Mouse (Mus musculus) stomach, postnatal 0 days (tissue): ENCODE measurements around the gene Cdk7. TPM values are rescaled to one million over a fixed set of nuclear protein-coding genes. Genes with fewer than 3 reads are reported as not detected.
A peak's percentile ranks its signal among the peaks of the same experiment; 100 is the strongest.

Experiments used
- ATAC-seq: fragments of 200-750 bp; cut with Nextera tagmentation; 2 replicates; pipeline ENCODE4 v1.8.0; 2017; ENCODE audit not compliant: low FRiP score, low TSS enrichment
- DNase-seq: peaks from one replicate; pipeline ENCODE4 v3.0.0-alpha.2; 2016; ENCODE audit warnings: low spot score
- H3K27ac ChIP-seq: fragments of 300-500 bp; sonication (generic); replicated peaks from 2 replicates; pipeline ENCODE4 v1.5.1; 2014; ENCODE audit warnings: mild to moderate bottlenecking, control low read depth
- H3K27me3 ChIP-seq: fragments of 300-500 bp; sonication (generic); 2 replicates; pipeline ENCODE4 v1.6.1; 2014; ENCODE audit warnings: low read length; ENCODE audit not compliant: control insufficient read depth, insufficient read depth
- H3K36me3 ChIP-seq: fragments of 300-500 bp; sonication (generic); 2 replicates; pipeline ENCODE4 v1.6.1; 2014; ENCODE audit warnings: low read length, mixed read lengths; ENCODE audit not compliant: control insufficient read depth, insufficient read depth
- H3K4me1 ChIP-seq: fragments of 300-500 bp; sonication (generic); replicated peaks from 2 replicates; pipeline ENCODE4 v1.6.1; 2014; ENCODE audit warnings: antibody characterized with exemption; ENCODE audit not compliant: control insufficient read depth, insufficient read depth
- H3K4me2 ChIP-seq: fragments of 300-500 bp; sonication (generic); replicated peaks from 2 replicates; pipeline ENCODE4 v1.6.1; 2014; ENCODE audit warnings: low read depth, mild to moderate bottlenecking, control low read depth, moderate library complexity
- H3K4me3 ChIP-seq: fragments of 300-500 bp; sonication (generic); 2 replicates; pipeline ENCODE4 v1.5.1; 2014; ENCODE audit warnings: low read depth, low read length, control low read depth
- H3K9ac ChIP-seq: fragments of 300-500 bp; sonication (generic); 2 replicates; pipeline ENCODE4 v1.6.1; 2014; ENCODE audit warnings: mild to moderate bottlenecking, low read length, control low read depth, mixed read lengths
- H3K9me3 ChIP-seq: fragments of 300-500 bp; sonication (generic); 2 replicates; pipeline ENCODE4 v1.6.1; 2016; ENCODE audit warnings: low read length; ENCODE audit not compliant: control insufficient read depth
- CTCF ChIP-seq: IDR thresholded peaks from 2 replicates; pipeline ENCODE4 v1.5.1; 2016; ENCODE audit warnings: antibody characterized with exemption, low read depth, mild to moderate bottlenecking, moderate library complexity
- EP300 ChIP-seq: optimal IDR thresholded peaks from 2 replicates; pipeline ENCODE3; 2016; ENCODE audit warnings: antibody characterized with exemption
- WGBS: fragments of 180-500 bp; shearing (Covaris S2); extraction: QIAGEN DNeasy Blood & Tissue Kit; methylation state at CpG from one replicate; pipeline ENCODE4 v1.1.7; 2014; 5-methylcytosine and 5-hydroxymethylcytosine counted together
- polyA plus RNA-seq: library from polyadenylated mRNA; unstranded; fragments of >200 nt; fragmentation: Nextera tagmentation; extraction: Ambion mirVana; gene quantifications from 2 replicates; pipeline ENCODE4 v1.2.1, GENCODE M21; 2015

Cdk7 gene
- 50.9 and 52.8 TPM in 2 replicates for polyA plus RNA-seq

GRCm38 (mm10) chr13:100730861-100731176 is at the start of gene Cdk7:
Gene Cdk7, minus strand, starts transcription at chr13:100730939.
- under 1% methylated on average over 19 of the region's 19 CpGs for WGBS
- H3K27me3 ChIP-seq: no peaks in the 10 kb centered on the region
- H3K9ac ChIP-seq: peak within 1 kb of the TSS; percentile 92
- no peak for TF ChIP-seq CTCF
- peak; percentile 26 for TF ChIP-seq EP300
- peak within 1 kb of the TSS; percentile 90 for H3K4me2 ChIP-seq
- H3K9me3 ChIP-seq: no peaks in the 10 kb centered on the region
- peak within 1 kb of the TSS; percentile 94 for H3K27ac ChIP-seq
- DNase-seq: peak; percentile 96
- peak within 1 kb of the TSS; percentile 86 for H3K4me3 ChIP-seq
- H3K36me3 ChIP-seq: peaks cover 4% of the 10 kb centered on the region; the same call in 1 of the 2 replicates
- peak; percentile 99 for ATAC-seq
- H3K4me1 ChIP-seq: 0 out of 2 replicates have a peak, but pooled peaks cover 3% of the 10 kb centered on the region

- no peak overlapping the region for H3K4me2 ChIP-seq
- H3K4me3 ChIP-seq: no peak overlapping the region
- no peaks in the 10 kb centered on the region for H3K9me3 ChIP-seq
- no peaks in the 10 kb centered on the region for H3K27me3 ChIP-seq
- no peaks in the 10 kb centered on the region for H3K36me3 ChIP-seq
- no peak overlapping the region for H3K27ac ChIP-seq
- H3K9ac ChIP-seq: no peak overlapping the region
- no peak for DNase-seq
- 70% methylated on average over 3 of the region's 3 CpGs for WGBS
- ATAC-seq: no peak
- no peak for TF ChIP-seq CTCF
- TF ChIP-seq EP300: no peak
- H3K4me1 ChIP-seq: 0 out of 2 replicates have a peak, but pooled peaks cover 4% of the 10 kb centered on the region
Observed at GRCm38 (mm10) chr13:100777491-100777890, 46.8 kb upstream of the Cdk7 start.

- H3K4me2 ChIP-seq: no peak overlapping the region
- ATAC-seq (no peak), DNase-seq (no peak)
- no peaks in the 10 kb centered on the region for H3K36me3 ChIP-seq
- H3K9me3 ChIP-seq: no peaks in the 10 kb centered on the region
- TF ChIP-seq CTCF (no peak), EP300 (no peak)
- H3K27ac ChIP-seq: no peak overlapping the region
- no peak overlapping the region for H3K9ac ChIP-seq
- 56% methylated on average over 6 of the region's 6 CpGs for WGBS
- H3K4me3 ChIP-seq: no peak overlapping the region
- H3K4me1 ChIP-seq: 0 out of 2 replicates have a peak, but pooled peaks cover 4% of the 10 kb centered on the region
- H3K27me3 ChIP-seq: no peaks in the 10 kb centered on the region
Observed at GRCm38 (mm10) chr13:100776710-100777109, 46.0 kb upstream of the Cdk7 start.

- no peak for DNase-seq
- 0 out of 2 replicates have a peak, but pooled peaks have one; percentile 12 for ATAC-seq
- peak overlapping the region; percentile 69 for H3K4me3 ChIP-seq
- no peaks in the 10 kb centered on the region for H3K27me3 ChIP-seq
- no peak for TF ChIP-seq EP300
- TF ChIP-seq CTCF: no peak
- peak overlapping the region; percentile 50; the same call in 1 of the 2 replicates for H3K9ac ChIP-seq
- H3K9me3 ChIP-seq: no peaks in the 10 kb centered on the region
- WGBS: 8% methylated on average over 8 of the region's 8 CpGs
- H3K4me2 ChIP-seq: peak overlapping the region; percentile 97
- 0 out of 2 replicates have a peak, but pooled peaks cover 4% of the 10 kb centered on the region for H3K4me1 ChIP-seq
- H3K27ac ChIP-seq: no peak overlapping the region
- no peaks in the 10 kb centered on the region for H3K36me3 ChIP-seq
Observed at GRCm38 (mm10) chr13:100776056-100776419, 45.3 kb upstream of the Cdk7 start.

GRCm38 (mm10) chr13:100775252-100776055 is 44.7 kb upstream of the Cdk7 start, which contains the start of gene Cenph:
Gene Cenph, minus strand, starts transcription at chr13:100775899.
- TF ChIP-seq CTCF (no peak), EP300 (no peak)
- WGBS: under 1% methylated on average over 46 of the region's 46 CpGs
- Histone ChIP-seq H3K4me1 (0 out of 2 replicates have a peak, but pooled peaks cover 4% of the 10 kb centered on the region), H3K27me3 (no peaks in the 10 kb centered on the region), H3K4me2 (peak within 1 kb of the TSS; percentile 97), H3K36me3 (peaks cover 2% of the 10 kb centered on the region; the same call in 1 of the 2 replicates), H3K27ac (no peak within 1 kb of the TSS), H3K4me3 (peak within 1 kb of the TSS; percentile 69), H3K9ac (peak within 1 kb of the TSS; percentile 70), H3K9me3 (no peaks in the 10 kb centered on the region)
- DNase-seq: peak; percentile 85
- peak; percentile 87 for ATAC-seq

- TF ChIP-seq EP300 (no peak), CTCF (no peak)
- H3K4me3 ChIP-seq: peak overlapping the region; percentile 69; the same call in 1 of the 2 replicates
- no peaks in the 10 kb centered on the region for H3K9me3 ChIP-seq
- no peak overlapping the region for H3K9ac ChIP-seq
- H3K27me3 ChIP-seq: no peaks in the 10 kb centered on the region
- no peak overlapping the region for H3K27ac ChIP-seq
- DNase-seq: no peak
- H3K4me2 ChIP-seq: peak overlapping the region; percentile 97
- no peak for ATAC-seq
- H3K4me1 ChIP-seq: 0 out of 2 replicates have a peak, but pooled peaks cover 4% of the 10 kb centered on the region
- peaks cover 2% of the 10 kb centered on the region; the same call in 1 of the 2 replicates for H3K36me3 ChIP-seq
Observed at GRCm38 (mm10) chr13:100774704-100775103, 44.0 kb upstream of the Cdk7 start.
